Mouse (Mus musculus) urinary bladder, postnatal 10 days (tissue): Measurements from ENCODE around the gene Surf4.

Experiments used
- DNase-seq: peaks from one replicate; pipeline ENCODE4 v3.0.0; 2022; ENCODE audit warnings: low spot score

Gene Surf4

GRCm38 (mm10) chr2:26933304-26934055 lies at the start of gene Surf4, which contains the start of gene Stkld1:
Gene Surf4, minus strand, starts transcription at chr2:26933928.
Gene Stkld1, plus strand, starts transcription at chr2:26934047.
- DNase-seq: peak; percentile 68

DNA sequence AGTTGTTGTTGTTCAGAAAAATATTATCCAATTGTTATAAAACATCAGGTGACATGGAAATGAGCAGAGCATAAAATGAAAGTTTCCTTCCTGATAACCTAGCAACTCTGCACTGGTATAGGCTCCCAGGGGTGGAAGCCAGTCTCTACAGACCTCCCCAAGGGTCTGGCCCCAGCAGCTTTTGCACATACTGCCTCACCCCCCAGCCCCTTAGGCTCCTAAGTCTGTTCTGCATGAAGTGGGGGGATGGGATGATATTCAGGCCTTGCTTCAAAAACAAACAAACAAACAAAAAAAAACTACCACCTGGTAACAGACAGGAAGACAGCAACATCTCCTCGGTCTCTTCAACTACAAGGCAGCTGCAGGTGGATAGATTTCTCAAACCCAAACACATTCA lies 46.6 kb upstream of the Surf4 start:
- DNase-seq: no peak

DNA sequence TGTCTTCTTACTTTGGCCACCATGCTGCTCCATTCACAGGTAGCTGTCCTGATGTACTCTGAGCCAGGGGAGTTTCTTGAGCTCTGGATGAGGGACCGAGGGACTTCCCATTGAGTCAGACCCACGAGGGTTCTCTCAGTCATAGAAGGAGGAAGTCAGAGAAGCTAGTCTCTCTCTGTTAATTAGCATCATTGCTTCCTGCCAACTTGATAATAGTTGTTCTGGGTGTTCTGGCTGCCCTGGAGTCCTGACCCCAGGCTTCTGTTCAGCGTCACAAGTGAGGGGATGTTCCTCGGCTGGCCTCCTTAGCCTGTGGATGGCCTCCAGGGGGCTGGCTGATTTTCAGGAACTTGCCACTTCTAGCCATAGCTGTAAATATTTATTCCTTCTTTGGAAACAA lies 40.2 kb upstream of the Surf4 start:
- DNase-seq: no peak

DNA sequence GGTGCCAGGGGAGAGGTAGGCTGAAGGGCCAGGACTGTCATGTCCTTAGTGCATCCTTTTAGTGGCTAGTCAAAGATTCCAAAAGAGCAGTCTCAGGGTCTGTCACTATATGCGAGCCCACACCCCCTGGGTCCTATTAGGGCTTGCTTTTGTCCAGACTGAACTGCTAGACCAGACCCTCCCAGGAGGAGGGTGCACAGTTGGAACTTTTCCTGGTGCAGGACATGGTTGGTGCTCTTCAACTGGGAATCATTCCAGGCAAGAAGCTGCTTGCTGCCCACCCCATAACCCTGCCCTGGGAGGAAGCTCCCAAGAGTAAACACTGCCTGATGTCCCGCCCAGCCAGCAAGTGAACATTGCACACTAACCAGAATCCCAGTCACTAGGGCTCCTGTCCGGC lies 39.4 kb upstream of the Surf4 start, which contains the start of gene Adamts13:
TSS of gene Adamts13 (plus strand) at position 301 of the 400 bp plus-strand sequence.
- DNase-seq: no peak

GRCm38 (mm10) chr2:26967262-26967661 lies 33.5 kb upstream of the Surf4 start:
- no peak for DNase-seq

GRCm38 (mm10) chr2:26964724-26965370 lies 31.1 kb upstream of the Surf4 start:
- no peak for DNase-seq

DNA sequence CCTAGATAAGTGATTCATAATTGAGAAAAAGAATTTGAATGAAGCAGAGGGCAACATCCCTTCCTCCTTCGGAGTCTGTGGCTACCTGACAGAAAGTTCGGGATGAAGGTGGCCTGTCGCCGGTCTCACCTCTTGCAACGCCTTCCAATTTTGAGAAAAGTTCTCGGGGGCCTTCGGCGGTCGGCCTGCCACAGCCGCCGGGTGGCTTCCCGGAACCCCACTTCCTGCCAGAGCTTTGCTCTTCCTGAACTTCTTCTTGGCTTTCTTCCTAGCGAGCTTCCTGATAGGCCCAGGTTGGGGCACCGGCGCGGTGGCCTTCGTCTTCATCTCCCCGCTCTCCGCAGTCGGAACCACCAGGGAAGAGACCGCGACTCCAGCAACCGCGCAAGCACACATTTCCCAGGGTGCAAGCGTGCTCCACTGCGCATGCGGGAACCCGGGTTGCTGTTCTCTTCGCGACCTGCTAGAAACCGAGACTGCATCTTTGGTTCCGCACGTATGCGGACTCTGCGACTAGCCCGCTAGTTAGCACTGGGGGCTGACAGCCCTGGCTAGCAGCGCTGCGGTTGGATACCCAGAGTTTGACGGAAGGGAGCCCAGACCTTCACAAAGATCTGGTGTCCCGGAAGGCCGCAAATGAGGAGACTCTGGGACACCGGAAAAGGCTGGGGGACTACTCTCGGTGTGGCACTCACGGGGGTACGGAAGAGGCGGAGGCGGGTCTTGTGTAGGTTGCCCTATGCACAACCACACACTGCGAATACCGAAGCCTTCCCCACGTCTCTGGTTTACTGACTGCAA lies 30.4 kb upstream of the Surf4 start, which contains the start of gene Rexo4:
TSS of gene Rexo4 (minus strand) at position 464 of the 801 bp plus-strand sequence.
- peak; percentile 80 for DNase-seq

DNA sequence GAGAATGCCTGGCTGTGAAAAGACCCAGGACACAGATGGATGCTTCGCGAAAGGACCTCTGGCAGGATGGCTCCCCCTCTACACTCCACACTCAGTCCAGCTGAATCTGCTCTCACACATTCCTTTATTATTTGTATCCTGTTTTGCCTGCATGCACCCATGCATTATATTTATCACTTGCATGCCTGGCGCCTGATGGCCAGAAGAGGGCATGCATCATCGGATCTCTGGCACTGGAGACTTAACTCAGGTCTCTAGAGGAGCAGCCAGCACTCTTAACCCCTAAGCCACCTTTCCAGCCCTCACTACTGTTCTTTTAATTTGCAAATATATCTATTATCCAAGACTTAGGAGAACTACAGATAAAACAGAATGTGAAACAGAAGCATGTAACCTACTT lies 27.0 kb upstream of the Surf4 start:
- DNase-seq: no peak

DNA sequence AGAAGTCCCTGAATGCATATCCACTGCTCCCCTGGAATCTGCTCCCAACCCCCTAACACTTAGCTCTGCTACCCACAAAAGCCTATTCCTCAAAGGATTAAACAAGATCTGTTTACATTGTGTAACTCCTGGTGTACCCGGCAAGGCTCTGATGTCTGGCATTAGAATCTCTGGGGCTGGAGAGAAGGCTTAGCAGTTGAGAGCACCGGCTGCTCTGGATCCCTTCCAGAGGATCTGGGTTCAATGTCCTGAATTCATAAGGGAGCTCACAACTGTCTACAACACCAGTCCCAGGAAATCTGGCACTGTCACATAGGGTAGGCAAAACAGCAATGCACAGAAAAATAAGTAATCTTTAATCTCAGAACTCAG lies 23.7 kb upstream of the Surf4 start:
- no peak for DNase-seq

GRCm38 (mm10) chr2:26956811-26957487 lies 23.2 kb upstream of the Surf4 start:
- DNase-seq: no peak

DNA sequence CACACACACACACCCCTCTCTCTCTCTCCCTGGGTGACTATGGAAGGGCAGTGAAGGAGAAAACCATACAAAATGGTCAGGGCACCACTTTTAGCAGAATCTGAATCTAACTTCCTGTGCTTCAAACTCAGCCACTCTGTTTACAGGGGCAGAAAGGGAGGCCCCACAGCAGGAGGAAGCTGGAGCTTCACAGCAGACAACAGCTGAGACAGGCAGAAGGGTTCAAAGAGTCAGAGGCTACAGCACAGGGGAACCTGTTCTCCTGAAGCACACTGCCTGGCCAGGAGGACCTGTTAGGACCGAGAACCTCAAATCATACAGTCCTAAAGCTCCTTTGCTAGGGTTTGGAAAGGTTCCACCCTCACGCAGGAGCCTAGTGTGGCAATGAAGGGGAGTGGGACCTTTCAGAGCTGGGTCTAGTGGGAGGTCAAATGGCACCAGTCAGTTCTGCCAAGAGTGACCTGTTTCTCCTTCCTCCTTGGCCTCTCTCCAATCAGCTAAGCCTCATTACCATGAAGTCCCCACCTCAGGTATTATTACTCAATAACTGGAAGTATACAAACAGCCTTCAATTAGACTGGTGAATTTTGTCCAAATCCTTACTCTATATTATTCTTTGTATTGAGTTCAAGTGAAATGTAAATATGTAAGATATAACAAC lies 21.1 kb upstream of the Surf4 start:
- no peak for DNase-seq

DNA sequence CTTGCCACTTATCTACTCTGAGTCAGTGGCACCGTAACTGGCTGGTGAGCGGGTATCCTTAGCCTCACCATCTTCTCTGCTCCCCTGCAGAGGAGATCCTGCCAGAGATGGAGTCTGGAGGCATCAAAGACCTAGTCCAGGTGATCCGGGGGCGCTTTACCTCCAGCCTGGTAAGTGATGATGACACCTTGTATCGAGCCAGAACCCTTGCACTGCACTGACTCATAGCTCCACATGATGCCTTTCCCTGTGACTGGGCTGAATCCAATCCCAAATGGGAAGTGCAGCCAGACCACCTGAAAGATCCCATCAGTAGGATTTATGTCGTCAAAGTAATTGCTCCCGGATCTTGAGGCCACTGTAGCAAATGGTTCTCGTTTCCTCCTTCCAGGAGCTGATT lies 19.1 kb upstream of the Surf4 start:
- no peak for DNase-seq

DNA sequence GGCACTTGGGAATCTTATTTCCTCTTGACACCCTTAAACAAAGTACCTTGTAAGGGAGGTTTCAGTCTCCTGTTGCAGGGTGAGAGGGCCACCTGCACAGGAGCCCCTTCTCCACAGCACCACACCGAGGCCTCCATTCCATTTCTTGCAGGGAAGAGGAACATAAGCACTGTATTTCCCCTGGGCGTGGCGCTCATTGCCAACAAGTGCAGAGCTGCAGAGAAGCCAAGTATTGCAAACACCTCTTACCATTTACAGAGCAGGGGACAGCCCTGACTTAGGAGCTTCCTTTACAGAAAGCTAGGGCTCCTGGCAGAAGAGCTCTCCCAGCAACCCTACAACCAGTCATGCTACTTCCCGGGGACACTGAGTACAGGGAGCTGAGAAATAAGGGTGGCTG lies 18.5 kb upstream of the Surf4 start:
- DNase-seq: no peak

- no peak for DNase-seq
Measured at GRCm38 (mm10) chr2:26951346-26951905, 17.7 kb upstream of the Surf4 start.

DNA sequence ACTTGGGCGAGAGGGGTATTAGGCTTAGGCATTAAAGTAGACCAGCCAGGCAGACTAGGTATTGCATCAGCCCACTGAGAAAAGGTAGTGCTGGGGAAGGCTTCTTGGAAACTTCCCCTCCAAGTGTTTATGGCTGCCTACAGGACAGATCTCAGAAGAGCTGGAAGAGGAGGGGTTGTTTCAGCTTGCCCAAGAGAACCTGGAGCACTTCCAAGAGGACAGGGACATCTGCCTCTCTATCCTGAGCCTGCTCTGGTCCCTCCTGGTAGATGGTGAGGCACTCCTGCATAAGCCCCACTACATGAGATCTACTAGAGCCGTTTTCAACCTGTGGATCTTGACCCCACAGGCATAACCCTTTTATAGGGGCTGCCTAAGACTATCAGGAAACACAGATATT lies 16.7 kb upstream of the Surf4 start:
- no peak for DNase-seq

DNA sequence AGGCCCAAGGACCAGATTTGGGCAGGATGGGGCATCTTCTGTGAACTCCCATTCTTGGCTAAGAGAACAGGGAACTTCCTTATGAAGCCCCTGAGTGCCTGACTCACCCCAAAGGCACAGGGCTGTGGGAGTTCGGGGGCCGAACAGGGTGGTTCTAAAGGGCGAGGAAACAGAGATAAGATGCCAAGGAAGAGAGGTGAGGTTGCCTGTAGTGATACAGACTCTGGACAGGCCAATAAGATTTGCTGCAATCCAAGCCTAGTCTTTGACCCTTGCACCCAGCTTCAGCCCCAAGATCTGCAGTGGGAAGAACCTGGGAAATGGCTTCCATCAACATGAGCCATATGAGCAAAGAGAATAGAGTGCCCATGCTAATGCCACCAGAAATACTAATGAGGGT lies 9.5 kb upstream of the Surf4 start:
- no peak for DNase-seq

- DNase-seq: no peak
Measured at GRCm38 (mm10) chr2:26941539-26941938, 7.8 kb upstream of the Surf4 start.

- DNase-seq: no peak
Measured at GRCm38 (mm10) chr2:26936425-26936824, 2.7 kb upstream of the Surf4 start.

- DNase-seq: no peak
Measured at GRCm38 (mm10) chr2:26935286-26935685, 1.6 kb upstream of the Surf4 start.

- no peak for DNase-seq
Measured at GRCm38 (mm10) chr2:26932473-26933303, 1.0 kb downstream of the Surf4 start.
